Mouse (Mus musculus) embryonic facial prominence, embryonic 10.5 days (tissue): ENCODE measurements around the gene Zbtb7a. TPM values are rescaled to one million over a fixed set of nuclear protein-coding genes. Genes with fewer than 3 reads are reported as not detected.

Experiments used
- DNase-seq: peaks from one replicate; pipeline ENCODE4 v3.0.0-alpha.2; 2017; ENCODE audit warnings: low spot score
- H3K27ac ChIP-seq: fragments of 300-500 bp; sonication (generic); replicated peaks from 2 replicates; pipeline ENCODE4 v1.5.1; 2016; ENCODE audit warnings: mild to moderate bottlenecking
- H3K27me3 ChIP-seq: fragments of 300-500 bp; sonication (generic); replicated peaks from 2 replicates; pipeline ENCODE4 v1.6.1; 2016; ENCODE audit warnings: low read depth, mild to moderate bottlenecking; ENCODE audit not compliant: poor library complexity, severe bottlenecking
- H3K36me3 ChIP-seq: fragments of 300-500 bp; sonication (generic); replicated peaks from 2 replicates; pipeline ENCODE4 v1.6.1; 2016; ENCODE audit warnings: mild to moderate bottlenecking, moderate library complexity
- H3K4me1 ChIP-seq: fragments of 300-500 bp; sonication (generic); 2 replicates; pipeline ENCODE4 v1.6.1; 2016
- H3K4me3 ChIP-seq: fragments of 300-500 bp; sonication (generic); 2 replicates; pipeline ENCODE4 v1.5.1; 2016; ENCODE audit warnings: mild to moderate bottlenecking, moderate library complexity
- H3K9me3 ChIP-seq: fragments of 300-500 bp; sonication (generic); 2 replicates; pipeline ENCODE4 v1.6.1; 2016; ENCODE audit warnings: mild to moderate bottlenecking
- WGBS: fragments of 180-500 bp; shearing (Covaris S2); methylation state at CpG from one replicate; pipeline ENCODE4 v1.1.7; 2016; 5-methylcytosine and 5-hydroxymethylcytosine counted together
- polyA plus RNA-seq: library from polyadenylated mRNA; unstranded; fragments of >200 nt; fragmentation: Nextera tagmentation; extraction: Ambion mirVana; gene quantifications from 2 replicates; pipeline ENCODE4 v1.2.1, GENCODE M21; 2016

The Zbtb7a gene
- polyA plus RNA-seq, 1 experiment from 2014 or later: 11.7 TPM

GRCm38 (mm10) chr10:81141455-81142210, 6.6 kb downstream of the Zbtb7a start:
- no peak for DNase-seq
- no peaks in the 10 kb centered on the region for H3K9me3 ChIP-seq
- no peaks in the 10 kb centered on the region for H3K27me3 ChIP-seq
- peak overlapping the region; percentile 98; the same call in 1 of the 2 replicates for H3K27ac ChIP-seq
- WGBS: 81% methylated on average over 7 of the region's 7 CpGs
- peak overlapping the region; percentile 93; the same call in 1 of the 2 replicates for H3K4me3 ChIP-seq
- peaks cover 73% of the 10 kb centered on the region for H3K36me3 ChIP-seq
- peaks cover 57% of the 10 kb centered on the region for H3K4me1 ChIP-seq

GRCm38 (mm10) chr10:81142551-81142981, 7.5 kb downstream of the Zbtb7a start:
- WGBS: 76% methylated on average over 5 of the region's 5 CpGs
- H3K4me3 ChIP-seq: peak overlapping the region; percentile 11; the same call in 1 of the 2 replicates
- no peaks in the 10 kb centered on the region for H3K9me3 ChIP-seq
- peaks cover 83% of the 10 kb centered on the region for H3K36me3 ChIP-seq
- H3K27ac ChIP-seq: peak overlapping the region; percentile 5; the same call in 1 of the 2 replicates
- DNase-seq: no peak
- H3K27me3 ChIP-seq: no peaks in the 10 kb centered on the region
- peaks cover 57% of the 10 kb centered on the region for H3K4me1 ChIP-seq

GRCm38 (mm10) chr10:81143157-81143633, 8.2 kb downstream of the Zbtb7a start:
- H3K27ac ChIP-seq: peak overlapping the region; percentile 5; the same call in 1 of the 2 replicates
- DNase-seq: no peak
- H3K4me1 ChIP-seq: peaks cover 54% of the 10 kb centered on the region
- no peaks in the 10 kb centered on the region for H3K9me3 ChIP-seq
- peaks cover 89% of the 10 kb centered on the region for H3K36me3 ChIP-seq
- H3K4me3 ChIP-seq: no peak overlapping the region
- WGBS: 95% methylated on average over 7 of the region's 7 CpGs
- H3K27me3 ChIP-seq: no peaks in the 10 kb centered on the region

GRCm38 (mm10) chr10:81143845-81144437, 8.9 kb downstream of the Zbtb7a start:
- Histone ChIP-seq H3K9me3 (no peaks in the 10 kb centered on the region), H3K4me3 (peak overlapping the region; percentile 11; the same call in 1 of the 2 replicates), H3K4me1 (peaks cover 46% of the 10 kb centered on the region), H3K27me3 (no peaks in the 10 kb centered on the region), H3K36me3 (peaks cover 96% of the 10 kb centered on the region), H3K27ac (no peak overlapping the region)
- WGBS: 95% methylated on average over 52 of the region's 52 CpGs
- DNase-seq: no peak

GRCm38 (mm10) chr10:81144667-81145066, 9.6 kb downstream of the Zbtb7a start:
- H3K27me3 ChIP-seq: no peaks in the 10 kb centered on the region
- H3K4me3 ChIP-seq: no peak overlapping the region
- H3K9me3 ChIP-seq: no peaks in the 10 kb centered on the region
- WGBS: 95% methylated on average over 27 of the region's 27 CpGs
- peaks cover 98% of the 10 kb centered on the region for H3K36me3 ChIP-seq
- H3K4me1 ChIP-seq: peaks cover 39% of the 10 kb centered on the region
- no peak for DNase-seq
- no peak overlapping the region for H3K27ac ChIP-seq

GRCm38 (mm10) chr10:81145307-81145706, 10.3 kb downstream of the Zbtb7a start:
- no peak overlapping the region for H3K27ac ChIP-seq
- H3K4me1 ChIP-seq: peaks cover 33% of the 10 kb centered on the region
- H3K9me3 ChIP-seq: no peaks in the 10 kb centered on the region
- no peaks in the 10 kb centered on the region for H3K27me3 ChIP-seq
- no peak for DNase-seq
- WGBS: 94% methylated on average over 6 of the region's 6 CpGs
- H3K4me3 ChIP-seq: 0 out of 2 replicates have a peak overlapping the region, but pooled peaks have one; percentile 12
- H3K36me3 ChIP-seq: peaks cover 100% of the 10 kb centered on the region

- Histone ChIP-seq H3K36me3 (peaks cover 98% of the 10 kb centered on the region), H3K27ac (no peak overlapping the region), H3K27me3 (no peaks in the 10 kb centered on the region), H3K4me1 (peaks cover 28% of the 10 kb centered on the region), H3K4me3 (0 out of 2 replicates have a peak overlapping the region, but pooled peaks have one; percentile 12), H3K9me3 (no peaks in the 10 kb centered on the region)
- 88% methylated on average over 7 of the region's 7 CpGs for WGBS
- DNase-seq: no peak
Measured at GRCm38 (mm10) chr10:81145778-81146177, 10.8 kb downstream of the Zbtb7a start.

GRCm38 (mm10) chr10:81146296-81146695, 11.3 kb downstream of the Zbtb7a start:
- DNase-seq: no peak
- Histone ChIP-seq H3K9me3 (no peaks in the 10 kb centered on the region), H3K27me3 (no peaks in the 10 kb centered on the region), H3K4me3 (no peak overlapping the region), H3K27ac (no peak overlapping the region), H3K4me1 (peaks cover 23% of the 10 kb centered on the region), H3K36me3 (peaks cover 93% of the 10 kb centered on the region)
- 88% methylated on average over 4 of the region's 4 CpGs for WGBS

- no peaks in the 10 kb centered on the region for H3K27me3 ChIP-seq
- H3K27ac ChIP-seq: no peak overlapping the region
- H3K36me3 ChIP-seq: peaks cover 86% of the 10 kb centered on the region
- H3K9me3 ChIP-seq: no peaks in the 10 kb centered on the region
- no peak for DNase-seq
- peaks cover 20% of the 10 kb centered on the region for H3K4me1 ChIP-seq
- WGBS: 83% methylated on average over 6 of the region's 6 CpGs
- H3K4me3 ChIP-seq: no peak overlapping the region
Measured at GRCm38 (mm10) chr10:81151261-81151660, 16.2 kb downstream of the Zbtb7a start.

- Histone ChIP-seq H3K27me3 (no peaks in the 10 kb centered on the region), H3K36me3 (peaks cover 86% of the 10 kb centered on the region), H3K4me3 (no peak overlapping the region), H3K4me1 (peaks cover 20% of the 10 kb centered on the region), H3K9me3 (no peaks in the 10 kb centered on the region), H3K27ac (peak overlapping the region; percentile 26; the same call in 1 of the 2 replicates)
- 74% methylated on average over 12 of the region's 12 CpGs for WGBS
- no peak for DNase-seq
Measured at GRCm38 (mm10) chr10:81152609-81153008, 17.6 kb downstream of the Zbtb7a start.

- 91% methylated on average over 12 of the region's 12 CpGs for WGBS
Measured at GRCm38 (mm10) chr10:81154313-81154712, 19.3 kb downstream of the Zbtb7a start.

GRCm38 (mm10) chr10:81154736-81155135, 19.7 kb downstream of the Zbtb7a start:
- no peak for DNase-seq
- Histone ChIP-seq H3K4me3 (no peak overlapping the region), H3K27me3 (no peaks in the 10 kb centered on the region), H3K27ac (no peak overlapping the region), H3K36me3 (peaks cover 85% of the 10 kb centered on the region), H3K9me3 (no peaks in the 10 kb centered on the region), H3K4me1 (peaks cover 20% of the 10 kb centered on the region)
- WGBS: 81% methylated on average over 6 of the region's 6 CpGs

More at GRCm38 (mm10) chr10:81154313-81154712, 19.3 kb downstream of the Zbtb7a start:
- Histone ChIP-seq H3K4me1 (peaks cover 20% of the 10 kb centered on the region), H3K4me3 (peak overlapping the region; percentile 2; the same call in 1 of the 2 replicates), H3K36me3 (peaks cover 86% of the 10 kb centered on the region), H3K27ac (no peak overlapping the region), H3K27me3 (no peaks in the 10 kb centered on the region), H3K9me3 (no peaks in the 10 kb centered on the region)
- DNase-seq: no peak
